Comparison of ENCODE assay signal across 23 mouse cellular contexts in the genomic region with DNA sequence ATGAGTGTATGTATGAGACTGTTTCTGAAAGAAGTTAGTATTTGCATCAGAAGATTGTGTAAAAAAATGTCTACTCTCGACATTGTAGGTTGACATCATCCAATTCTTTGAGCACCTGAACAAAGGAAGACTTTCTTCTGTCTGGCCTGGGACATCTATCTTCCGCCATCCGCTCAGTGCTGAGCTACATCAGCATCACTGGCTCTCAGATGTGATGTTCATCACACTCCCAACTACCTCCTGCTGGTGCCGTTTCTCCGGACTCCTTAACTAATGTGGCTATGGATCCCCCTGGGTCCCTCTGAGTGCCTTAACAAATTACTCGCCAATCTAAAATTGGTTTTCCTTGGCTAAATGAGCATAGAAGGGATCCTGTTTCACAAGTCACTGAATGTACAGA. TPM values are rescaled to one million over a fixed set of nuclear protein-coding genes. Genes with fewer than 3 reads are reported as not detected.
DNase-seq lines count a peak whose midpoint lies in the region; ATAC-seq and TF ChIP-seq lines count a peak whose summit lies in the region.
"Had no signal": no experiment of that assay in that cellular context is flagged by ENCODE, and none has a peak within 500 bp of the region (broad histone marks: within the 10 kb centered on the region; RNA-seq: fewer than 3 reads in every experiment).

No protein-coding gene starts in this region.

- peaks cover 7% of the 10 kb centered on the region; the same call in 1 of the 2 replicates for H3K4me1 ChIP-seq in heart, embryonic 11.5 days (ENCODE audit: control insufficient read depth, insufficient read depth, low read length)
- no peaks in the 10 kb centered on the region for H3K4me1 ChIP-seq in kidney, embryonic 15.5 days
- H3K4me1 ChIP-seq in kidney, adult 2 months (ENCODE audit: control insufficient read depth, insufficient read depth, low read length): no peaks in the 10 kb centered on the region
- no peaks in the 10 kb centered on the region for H3K4me1 ChIP-seq in neural tube, embryonic 11.5 days (ENCODE audit: control insufficient read depth, insufficient read depth, low read length)
- H3K4me1 ChIP-seq in neural tube, embryonic 15.5 days: 0 out of 2 replicates have a peak, but pooled peaks cover 5% of the 10 kb centered on the region
- no peaks in the 10 kb centered on the region; the same call in 1 of the 2 replicates for H3K4me1 ChIP-seq in hindbrain, embryonic 15.5 days (replicated peaks)
- H3K4me1 ChIP-seq in intestine, embryonic 16.5 days (ENCODE audit: control insufficient read depth, insufficient read depth, low read length): no peaks in the 10 kb centered on the region
- H3K4me1 ChIP-seq: embryonic facial prominence, embryonic 15.5 days; forebrain, embryonic 10.5 days had no signal

- H3K27ac ChIP-seq in heart, embryonic 11.5 days (ENCODE audit: low read depth, low read length): no peak overlapping the region
- H3K27ac ChIP-seq in kidney, embryonic 15.5 days: 0 out of 2 replicates have a peak overlapping the region, but pooled peaks have one; percentile 20
- H3K27ac ChIP-seq in kidney, adult 2 months (ENCODE audit: insufficient read depth, low read depth, low read length): no peak overlapping the region
- no peak overlapping the region for H3K27ac ChIP-seq in neural tube, embryonic 11.5 days (ENCODE audit: low read depth, low read length)
- H3K27ac ChIP-seq in neural tube, embryonic 15.5 days (replicated peaks): no peak overlapping the region
- H3K27ac ChIP-seq in hindbrain, embryonic 15.5 days (replicated peaks): 0 out of 2 replicates have a peak overlapping the region, but pooled peaks have one; percentile 10
- no peak overlapping the region for H3K27ac ChIP-seq in intestine, embryonic 16.5 days (ENCODE audit: low read length)
- H3K27ac ChIP-seq: embryonic facial prominence, embryonic 15.5 days; forebrain, embryonic 10.5 days; gastrocnemius, adult 2 months had no signal

- 83% methylated on average over 6 of the region's 6 CpGs for WGBS in heart, embryonic 11.5 days (ENCODE audit: insufficient replicate concordance)
- WGBS in kidney, embryonic 15.5 days: 80% methylated on average over 6 of the region's 6 CpGs
- WGBS in kidney, adult 2 months: 83% methylated on average over 6 of the region's 6 CpGs
- WGBS in neural tube, embryonic 11.5 days: 70% methylated on average over 6 of the region's 6 CpGs
- 37% methylated on average over 6 of the region's 6 CpGs for WGBS in neural tube, embryonic 15.5 days
- WGBS in hindbrain, embryonic 15.5 days: 39% methylated on average over 6 of the region's 6 CpGs
- WGBS in intestine, embryonic 16.5 days: 86% methylated on average over 6 of the region's 6 CpGs

- H3K9me3 ChIP-seq in heart, embryonic 11.5 days (replicated peaks; ENCODE audit: control insufficient read depth, low read length): no peaks in the 10 kb centered on the region
- H3K9me3 ChIP-seq in kidney, embryonic 15.5 days (replicated peaks): no peaks in the 10 kb centered on the region
- no peaks in the 10 kb centered on the region for H3K9me3 ChIP-seq in neural tube, embryonic 11.5 days (ENCODE audit: control insufficient read depth, low read length)
- no peaks in the 10 kb centered on the region for H3K9me3 ChIP-seq in neural tube, embryonic 15.5 days (replicated peaks)
- no peaks in the 10 kb centered on the region for H3K9me3 ChIP-seq in hindbrain, embryonic 15.5 days
- H3K9me3 ChIP-seq in intestine, embryonic 16.5 days (ENCODE audit: control insufficient read depth, low read length): no peaks in the 10 kb centered on the region
- H3K9me3 ChIP-seq: embryonic facial prominence, embryonic 15.5 days; forebrain, embryonic 10.5 days had no signal

- peak; percentile 67 for DNase-seq in heart, adult 11 months
- DNase-seq in kidney, adult 2 months: no peak
- peak; percentile 13 for DNase-seq in neural tube, embryonic 11.5 days (ENCODE audit: low spot score)
- DNase-seq: adrenal gland, postnatal 10 days; cerebellum, adult 11 months; cerebellum, adult 9-10 months; cerebellum, postnatal 25 days; gastrocnemius, adult 2 months; gastrocnemius, postnatal 25 days; heart, postnatal 10 days; heart, postnatal 4 days had no signal

- H3K27me3 ChIP-seq in heart, embryonic 11.5 days (ENCODE audit: control insufficient read depth, insufficient read depth, low read length): no peaks in the 10 kb centered on the region
- H3K27me3 ChIP-seq in kidney, embryonic 15.5 days: no peaks in the 10 kb centered on the region
- H3K27me3 ChIP-seq in kidney, adult 2 months (replicated peaks; ENCODE audit: control insufficient read depth, insufficient read depth, low read length): no peaks in the 10 kb centered on the region
- no peaks in the 10 kb centered on the region for H3K27me3 ChIP-seq in neural tube, embryonic 11.5 days (ENCODE audit: control insufficient read depth, insufficient read depth, low read length)
- no peaks in the 10 kb centered on the region for H3K27me3 ChIP-seq in neural tube, embryonic 15.5 days (replicated peaks)
- H3K27me3 ChIP-seq in hindbrain, embryonic 15.5 days: no peaks in the 10 kb centered on the region
- no peaks in the 10 kb centered on the region for H3K27me3 ChIP-seq in intestine, embryonic 16.5 days (replicated peaks; ENCODE audit: control insufficient read depth, insufficient read depth, low read length)
- H3K27me3 ChIP-seq: embryonic facial prominence, embryonic 15.5 days had no signal

- no peak overlapping the region for H3K4me3 ChIP-seq in heart, embryonic 11.5 days (ENCODE audit: low read depth, low read length)
- no peak overlapping the region for H3K4me3 ChIP-seq in kidney, embryonic 15.5 days (replicated peaks)
- H3K4me3 ChIP-seq in kidney, adult 2 months (ENCODE audit: insufficient read depth, low read depth, low read length): no peak overlapping the region
- H3K4me3 ChIP-seq in neural tube, embryonic 11.5 days (ENCODE audit: low read depth, low read length): no peak overlapping the region
- no peak overlapping the region for H3K4me3 ChIP-seq in neural tube, embryonic 15.5 days (replicated peaks)
- H3K4me3 ChIP-seq in hindbrain, embryonic 15.5 days: no peak overlapping the region
- H3K4me3 ChIP-seq in intestine, embryonic 16.5 days (ENCODE audit: low read length): no peak overlapping the region
- H3K4me3 ChIP-seq: embryonic facial prominence, embryonic 15.5 days; erythroblast, embryonic 14.5 days; forebrain, embryonic 10.5 days; gastrocnemius, adult 2 months had no signal

- no peak for ATAC-seq in heart, embryonic 11.5 days (replicated peaks; ENCODE audit: insufficient number of reproducible peaks, low FRiP score, low TSS enrichment)
- no peak for ATAC-seq in kidney, embryonic 15.5 days (replicated peaks; ENCODE audit: low FRiP score)
- no peak for ATAC-seq in neural tube, embryonic 11.5 days (ENCODE audit: insufficient read depth, low FRiP score, low TSS enrichment)
- no peak for ATAC-seq in neural tube, embryonic 15.5 days (ENCODE audit: low FRiP score)
- ATAC-seq in hindbrain, embryonic 15.5 days (ENCODE audit: low FRiP score, low read depth): no peak
- no peak for ATAC-seq in intestine, embryonic 16.5 days
- ATAC-seq: forebrain, embryonic 14.5 days; inflammation-experienced regulatory T-cells, adult 6 months had no signal

- H3K9ac ChIP-seq in heart, embryonic 11.5 days (ENCODE audit: low read depth, low read length): no peak overlapping the region
- no peak overlapping the region for H3K9ac ChIP-seq in kidney, embryonic 15.5 days
- no peak overlapping the region for H3K9ac ChIP-seq in neural tube, embryonic 11.5 days (ENCODE audit: low read length)
- H3K9ac ChIP-seq in neural tube, embryonic 15.5 days (replicated peaks): no peak overlapping the region
- H3K9ac ChIP-seq in hindbrain, embryonic 15.5 days: no peak overlapping the region
- H3K9ac ChIP-seq in intestine, embryonic 16.5 days (ENCODE audit: low read depth, low read length): no peak overlapping the region
- H3K9ac ChIP-seq: embryonic facial prominence, embryonic 15.5 days had no signal

- H3K36me3 ChIP-seq in heart, embryonic 11.5 days (ENCODE audit: control insufficient read depth, insufficient read depth, low read length): no peaks in the 10 kb centered on the region
- H3K36me3 ChIP-seq in kidney, embryonic 15.5 days: no peaks in the 10 kb centered on the region
- H3K36me3 ChIP-seq in kidney, adult 2 months (ENCODE audit: control insufficient read depth, insufficient read depth, low read length): no peaks in the 10 kb centered on the region
- no peaks in the 10 kb centered on the region for H3K36me3 ChIP-seq in neural tube, embryonic 11.5 days (ENCODE audit: control insufficient read depth, insufficient read depth, low read length)
- H3K36me3 ChIP-seq in neural tube, embryonic 15.5 days: no peaks in the 10 kb centered on the region
- H3K36me3 ChIP-seq in hindbrain, embryonic 15.5 days: no peaks in the 10 kb centered on the region
- no peaks in the 10 kb centered on the region for H3K36me3 ChIP-seq in intestine, embryonic 16.5 days (ENCODE audit: control insufficient read depth, insufficient read depth, low read length)
- H3K36me3 ChIP-seq: embryonic facial prominence, embryonic 15.5 days; forebrain, embryonic 10.5 days had no signal

- no peak for TF ChIP-seq CTCF in kidney, adult 2 months (conservative IDR thresholded peaks at IDR 0.05; ENCODE audit: insufficient read depth, insufficient read length, low read depth, low read length)

- no peak overlapping the region for H3K4me2 ChIP-seq in heart, embryonic 11.5 days
- no peak overlapping the region for H3K4me2 ChIP-seq in kidney, embryonic 15.5 days
- no peak overlapping the region for H3K4me2 ChIP-seq in neural tube, embryonic 11.5 days (ENCODE audit: low read depth)
- H3K4me2 ChIP-seq in neural tube, embryonic 15.5 days: no peak overlapping the region
- H3K4me2 ChIP-seq in hindbrain, embryonic 15.5 days: no peak overlapping the region
- no peak overlapping the region for H3K4me2 ChIP-seq in intestine, embryonic 16.5 days (ENCODE audit: low read depth, low read length)
- H3K4me2 ChIP-seq: embryonic facial prominence, embryonic 15.5 days had no signal

- no peak for TF ChIP-seq POLR2A in kidney, adult 2 months (IDR thresholded peaks at IDR 0.05; ENCODE audit: low read depth, low read length)

RNA-seq across cellular contexts. Expression of a gene that starts 26.1 kb away (rescaled TPM):
- 0.53 TPM in 1 of 2 replicates, not detected in the other for polyA plus RNA-seq in heart, embryonic 11.5 days (2014; fragmentation: Nextera tagmentation; extraction: Ambion mirVana)
- polyA plus RNA-seq in kidney, embryonic 15.5 days (2015; fragmentation: Nextera tagmentation; extraction: Ambion mirVana): 0.37 and 0.40 TPM in 2 replicates
- polyA plus RNA-seq in kidney, adult 2 months (2012; rRNA removed): 0.27 and 0.39 TPM in 2 replicates
- polyA plus RNA-seq in neural tube, embryonic 11.5 days (2014; fragmentation: Nextera tagmentation; extraction: Ambion mirVana): 0.25 TPM in 1 of 2 replicates, not detected in the other
- polyA plus RNA-seq in neural tube, embryonic 15.5 days (2015; fragmentation: Nextera tagmentation; extraction: Ambion mirVana): not detected in 2 replicates
- polyA plus RNA-seq in hindbrain, embryonic 15.5 days (2015; fragmentation: Nextera tagmentation; extraction: Ambion mirVana): 0.22 and 0.25 TPM in 2 replicates
- polyA plus RNA-seq in intestine, embryonic 16.5 days (2015; fragmentation: Nextera tagmentation; extraction: Ambion mirVana): not detected in 2 replicates
- polyA plus RNA-seq: brain, embryonic 14.5 days; erythroblast, embryonic 14.5 days; heart, embryonic 14.5 days had no signal

Comparison
In these comparisons a context has a peak if more than half of its experiments do, and no peak if none do; other contexts are left out.
1. H3K27ac ChIP-seq: peak in kidney, embryonic 15.5 days (single experiment) and hindbrain, embryonic 15.5 days (single experiment); none in heart, embryonic 11.5 days (single experiment), kidney, adult 2 months (single experiment), neural tube, embryonic 11.5 days (single experiment), neural tube, embryonic 15.5 days (single experiment) and intestine, embryonic 16.5 days (single experiment).